Mouse (Mus musculus) WW6 (cell line): ENCODE results near the gene Pnmal1.
A peak's percentile ranks its signal among the peaks of the same experiment; 100 is the strongest.
"Not testable (repeated sequence)": the region's sequence is repeated elsewhere in the genome, so short reads cannot be mapped to it uniquely, and the experiment has no call there.

ENCODE experiments used
- DNase-seq: peaks from one replicate; pipeline ENCODE4 v3.0.0-alpha.2; 2013; ENCODE audit warnings: low read depth, low spot score

Pnmal1 gene

GRCm38 (mm10) chr7:16950861-16951635 is 8.4 kb upstream of the Pnmal1 start:
- DNase-seq = peak; percentile 72

- not testable (repeated sequence) for DNase-seq
Measured at GRCm38 (mm10) chr7:16953776-16954175, 5.7 kb upstream of the Pnmal1 start.

- no peak for DNase-seq
Measured at GRCm38 (mm10) chr7:16955712-16956111, 3.8 kb upstream of the Pnmal1 start.

GRCm38 (mm10) chr7:16956410-16957265 is 2.8 kb upstream of the Pnmal1 start:
- DNase-seq = no peak

GRCm38 (mm10) chr7:16961678-16962077 is 2.2 kb downstream of the Pnmal1 start:
- no peak for DNase-seq

- DNase-seq = no peak
Measured at GRCm38 (mm10) chr7:16968414-16968813, 8.9 kb downstream of the Pnmal1 start.

GRCm38 (mm10) chr7:16971160-16971559 is 11.7 kb downstream of the Pnmal1 start:
- DNase-seq = no peak

GRCm38 (mm10) chr7:16974018-16974417 is 14.5 kb downstream of the Pnmal1 start:
- no peak for DNase-seq

- DNase-seq = no peak
Measured at GRCm38 (mm10) chr7:16976298-16976697, 16.8 kb downstream of the Pnmal1 start.

- no peak for DNase-seq
Measured at GRCm38 (mm10) chr7:16978173-16978572, 18.7 kb downstream of the Pnmal1 start.

GRCm38 (mm10) chr7:16978593-16978992 is 19.1 kb downstream of the Pnmal1 start:
- no peak for DNase-seq

- no peak for DNase-seq
Measured at GRCm38 (mm10) chr7:16980348-16980747, 20.9 kb downstream of the Pnmal1 start.

GRCm38 (mm10) chr7:16982859-16983568 is 23.5 kb downstream of the Pnmal1 start, which contains the start of gene Gm42372:
TSS of gene Gm42372 (plus strand) at chr7:16983086.
- DNase-seq = peak; percentile 58

- DNase-seq = no peak
Measured at GRCm38 (mm10) chr7:16987541-16988149, 28.2 kb downstream of the Pnmal1 start.

GRCm38 (mm10) chr7:16988405-16988804 is 28.9 kb downstream of the Pnmal1 start:
- DNase-seq = no peak

GRCm38 (mm10) chr7:16990006-16990744 is 30.7 kb downstream of the Pnmal1 start:
- no peak for DNase-seq

- DNase-seq = no peak
Measured at GRCm38 (mm10) chr7:16991681-16992450, 32.4 kb downstream of the Pnmal1 start.

GRCm38 (mm10) chr7:16992451-16992807 is 33.0 kb downstream of the Pnmal1 start, which contains the start of gene Ccdc8:
TSS of gene Ccdc8 (plus strand) at chr7:16992708.
- DNase-seq = no peak

GRCm38 (mm10) chr7:16993651-16994399 is 34.3 kb downstream of the Pnmal1 start:
- peak; percentile 52 for DNase-seq
